Mouse (Mus musculus) hindbrain, embryonic 10.5 days (tissue): ENCODE measurements around the gene Dcx. TPM values are rescaled to one million over a fixed set of nuclear protein-coding genes. Genes with fewer than 3 reads are reported as not detected.

Experiments
- DNase-seq: peaks from one replicate; pipeline ENCODE4 v3.0.0-alpha.2; 2017; ENCODE audit warnings: low spot score
- H3K27ac ChIP-seq: fragments of 300-500 bp; sonication (generic); 2 replicates; pipeline ENCODE4 v1.5.1; 2016; ENCODE audit warnings: mild to moderate bottlenecking, moderate library complexity
- H3K27me3 ChIP-seq: fragments of 300-500 bp; sonication (generic); 2 replicates; pipeline ENCODE4 v1.6.1; 2016; ENCODE audit warnings: mild to moderate bottlenecking; ENCODE audit not compliant: poor library complexity, insufficient read depth, severe bottlenecking
- H3K36me3 ChIP-seq: fragments of 300-500 bp; sonication (generic); 2 replicates; pipeline ENCODE4 v1.6.1; 2016; ENCODE audit warnings: mild to moderate bottlenecking, moderate library complexity
- H3K4me1 ChIP-seq: fragments of 300-500 bp; sonication (generic); replicated peaks from 2 replicates; pipeline ENCODE4 v1.6.1; 2016; ENCODE audit warnings: mild to moderate bottlenecking
- H3K4me3 ChIP-seq: fragments of 300-500 bp; sonication (generic); 2 replicates; pipeline ENCODE4 v1.5.1; 2016; ENCODE audit warnings: mild to moderate bottlenecking, moderate library complexity
- H3K9me3 ChIP-seq: fragments of 300-500 bp; sonication (generic); 2 replicates; pipeline ENCODE4 v1.6.1; 2016; ENCODE audit warnings: mild to moderate bottlenecking, moderate library complexity
- WGBS: fragments of 180-500 bp; shearing (Covaris S2); methylation state at CpG from one replicate; pipeline ENCODE4 v1.1.7; 2016; 5-methylcytosine and 5-hydroxymethylcytosine counted together
- polyA plus RNA-seq: library from polyadenylated mRNA; unstranded; fragments of >200 nt; fragmentation: Nextera tagmentation; extraction: Ambion mirVana; gene quantifications from 2 replicates; pipeline ENCODE4 v1.2.1, GENCODE M21; 2016

Dcx gene
- 39.7 and 94.6 TPM in 2 replicates for polyA plus RNA-seq

GRCm38 (mm10) chrX:143932958-143933357, at the start of gene Dcx:
Dcx (minus strand) TSS chrX:143933311.
- peaks cover 10% of the 10 kb centered on the region; the same call in 1 of the 2 replicates for H3K27me3 ChIP-seq
- no peaks in the 10 kb centered on the region for H3K36me3 ChIP-seq
- WGBS = 43% methylated on average over 8 of the region's 8 CpGs
- H3K4me1 ChIP-seq = no peaks in the 10 kb centered on the region
- peak within 1 kb of the TSS; percentile 81 for H3K27ac ChIP-seq
- peak; percentile 2 for DNase-seq
- no peaks in the 10 kb centered on the region for H3K9me3 ChIP-seq
- H3K4me3 ChIP-seq = peak within 1 kb of the TSS; percentile 42

DNA sequence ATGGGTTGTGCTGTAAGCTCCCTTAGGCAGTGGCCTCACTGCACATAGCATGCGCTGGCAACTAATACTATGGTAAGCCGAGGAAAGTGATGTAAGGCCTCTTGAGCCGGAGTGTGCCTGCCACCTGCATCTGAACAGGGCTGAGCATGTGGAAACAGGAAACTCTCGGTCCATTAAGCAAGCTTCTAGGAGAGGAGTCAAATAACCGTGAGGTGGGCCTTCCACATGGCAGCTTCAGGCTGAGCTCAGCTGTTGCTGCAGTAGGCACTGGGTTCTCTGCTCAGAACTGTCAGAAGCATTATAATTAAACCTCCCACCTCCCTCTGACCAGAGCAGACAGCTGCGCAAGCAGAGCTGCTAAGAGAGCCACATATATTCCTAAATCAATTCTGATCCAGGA, 33.1 kb upstream of the Dcx start:
- H3K27ac ChIP-seq = no peak overlapping the region
- H3K9me3 ChIP-seq = no peaks in the 10 kb centered on the region
- WGBS = 69% methylated on average over 6 of the region's 6 CpGs
- no peak for DNase-seq
- H3K27me3 ChIP-seq = no peaks in the 10 kb centered on the region
- no peaks in the 10 kb centered on the region for H3K36me3 ChIP-seq
- H3K4me3 ChIP-seq = no peak overlapping the region
- H3K4me1 ChIP-seq = no peaks in the 10 kb centered on the region

DNA sequence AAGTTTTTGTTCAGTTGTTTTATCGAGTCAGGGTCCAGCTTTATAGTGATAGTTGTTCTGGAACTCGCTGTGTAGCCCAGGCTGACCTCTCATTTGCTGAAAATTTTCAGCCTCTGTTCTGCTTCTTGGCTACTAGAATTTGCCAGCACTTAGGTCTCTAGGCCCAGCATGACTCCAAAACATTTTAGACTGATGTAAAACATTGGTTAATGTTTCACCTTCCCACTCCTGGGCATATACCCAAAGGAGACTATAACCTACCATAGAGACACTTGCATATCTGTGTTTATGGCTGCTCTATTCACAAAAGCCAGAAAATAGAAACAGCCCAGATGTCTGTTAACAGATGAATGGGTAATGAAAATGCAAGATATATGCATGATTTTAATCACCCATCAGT, 560 bp upstream of the Dcx start:
- Histone ChIP-seq H3K4me1 (no peaks in the 10 kb centered on the region), H3K9me3 (no peaks in the 10 kb centered on the region), H3K4me3 (no peak overlapping the region), H3K27me3 (peaks cover 10% of the 10 kb centered on the region; the same call in 1 of the 2 replicates), H3K36me3 (no peaks in the 10 kb centered on the region), H3K27ac (no peak overlapping the region)
- DNase-seq = no peak
- WGBS = 84% methylated on average over 2 of the region's 2 CpGs

DNA sequence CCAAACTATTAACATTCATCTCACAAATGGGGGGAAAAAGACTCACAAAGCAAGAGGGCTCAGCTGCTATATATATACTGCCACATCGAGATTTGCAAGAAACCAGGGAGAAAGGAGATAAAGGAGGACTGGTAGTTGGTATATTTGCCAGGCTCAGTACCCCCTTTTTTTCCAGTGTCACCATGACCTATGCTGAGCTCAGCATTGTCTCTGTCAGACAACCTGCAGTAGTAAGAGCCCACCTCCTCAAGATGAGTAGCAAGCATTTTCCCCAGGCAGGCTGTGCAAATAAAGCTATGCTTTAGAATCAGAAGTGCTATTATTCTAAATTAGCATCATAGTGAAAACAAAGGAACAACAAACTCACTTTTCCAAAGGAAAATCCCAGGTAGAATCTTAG, 581 bp downstream of the Dcx start:
- Histone ChIP-seq H3K9me3 (no peaks in the 10 kb centered on the region), H3K36me3 (no peaks in the 10 kb centered on the region), H3K27me3 (peaks cover 10% of the 10 kb centered on the region; the same call in 1 of the 2 replicates), H3K4me1 (no peaks in the 10 kb centered on the region), H3K27ac (peak overlapping the region; percentile 81), H3K4me3 (peak overlapping the region; percentile 42)
- WGBS = 46% methylated on average over 1 of the region's 1 CpGs
- DNase-seq = no peak

GRCm38 (mm10) chrX:143931400-143932185, 1.5 kb downstream of the Dcx start:
- peak overlapping the region; percentile 81 for H3K27ac ChIP-seq
- H3K4me3 ChIP-seq = peak overlapping the region; percentile 42
- H3K27me3 ChIP-seq = peaks cover 14% of the 10 kb centered on the region; the same call in 1 of the 2 replicates
- peak; percentile 3 for DNase-seq
- H3K36me3 ChIP-seq = no peaks in the 10 kb centered on the region
- H3K9me3 ChIP-seq = no peaks in the 10 kb centered on the region
- WGBS = 48% methylated on average over 6 of the region's 6 CpGs
- no peaks in the 10 kb centered on the region for H3K4me1 ChIP-seq

GRCm38 (mm10) chrX:143922070-143922469, 11.0 kb downstream of the Dcx start:
- no peak overlapping the region for H3K27ac ChIP-seq
- H3K27me3 ChIP-seq = peaks cover 10% of the 10 kb centered on the region
- H3K4me1 ChIP-seq = no peaks in the 10 kb centered on the region
- H3K4me3 ChIP-seq = no peak overlapping the region
- 90% methylated on average over 5 of the region's 5 CpGs for WGBS
- DNase-seq = no peak
- H3K9me3 ChIP-seq = no peaks in the 10 kb centered on the region
- H3K36me3 ChIP-seq = peaks cover 3% of the 10 kb centered on the region; the same call in 1 of the 2 replicates

GRCm38 (mm10) chrX:143906699-143907471, 26.2 kb downstream of the Dcx start:
- WGBS = 43% methylated on average over 3 of the region's 3 CpGs
- peak overlapping the region; percentile 66 for H3K27ac ChIP-seq

DNA sequence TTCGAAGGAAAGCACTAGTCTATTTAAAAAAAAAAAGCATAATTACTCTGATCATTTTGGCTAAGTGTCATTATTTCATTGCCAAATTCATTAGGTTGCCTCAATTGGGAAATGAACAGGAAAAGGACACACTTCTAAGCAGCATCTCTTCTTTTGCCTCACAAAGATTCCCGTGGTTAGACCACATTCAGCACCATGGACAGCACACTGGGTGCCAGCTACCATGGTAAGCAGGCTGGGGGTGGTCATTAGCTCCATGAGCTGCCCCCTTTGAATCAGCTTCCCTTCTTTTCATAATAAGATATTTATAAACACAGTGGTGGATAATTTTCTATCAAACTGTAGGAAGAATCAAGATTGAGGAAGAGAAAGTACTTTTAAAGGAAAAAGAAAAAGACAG, 28.4 kb downstream of the Dcx start:
- WGBS = 42% methylated on average over 2 of the region's 2 CpGs
- H3K27ac ChIP-seq = no peak overlapping the region
- peaks cover 14% of the 10 kb centered on the region; the same call in 1 of the 2 replicates for H3K4me1 ChIP-seq
- no peaks in the 10 kb centered on the region for H3K36me3 ChIP-seq
- peaks cover 8% of the 10 kb centered on the region; the same call in 1 of the 2 replicates for H3K27me3 ChIP-seq
- peak; percentile 31 for DNase-seq
- H3K4me3 ChIP-seq = no peak overlapping the region
- no peaks in the 10 kb centered on the region for H3K9me3 ChIP-seq

More at GRCm38 (mm10) chrX:143906699-143907471, 26.2 kb downstream of the Dcx start:
- DNase-seq = peak; percentile 63
- Histone ChIP-seq H3K4me3 (no peak overlapping the region), H3K9me3 (no peaks in the 10 kb centered on the region), H3K36me3 (no peaks in the 10 kb centered on the region), H3K27me3 (peaks cover 24% of the 10 kb centered on the region), H3K4me1 (peaks cover 14% of the 10 kb centered on the region; the same call in 1 of the 2 replicates)

DNA sequence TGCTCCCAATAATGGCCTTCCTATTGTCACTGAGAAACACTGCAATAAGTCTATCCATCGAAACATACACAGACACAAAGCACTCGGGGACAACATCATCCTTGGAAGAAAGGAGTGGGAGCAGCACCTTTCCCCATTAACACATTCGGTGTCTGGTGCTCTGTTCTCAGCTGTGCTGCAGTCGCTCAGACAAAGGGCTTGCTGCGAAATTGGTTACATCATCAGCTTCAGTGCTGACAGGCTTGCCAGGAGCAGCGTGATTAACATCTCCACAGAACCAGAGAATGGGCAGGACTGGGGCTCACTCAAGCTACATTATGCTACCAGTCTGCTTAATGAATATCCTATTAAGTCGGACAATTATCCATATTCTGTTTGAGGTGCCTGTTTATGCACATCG, 30.8 kb downstream of the Dcx start:
- peaks cover 11% of the 10 kb centered on the region for H3K27me3 ChIP-seq

DNA sequence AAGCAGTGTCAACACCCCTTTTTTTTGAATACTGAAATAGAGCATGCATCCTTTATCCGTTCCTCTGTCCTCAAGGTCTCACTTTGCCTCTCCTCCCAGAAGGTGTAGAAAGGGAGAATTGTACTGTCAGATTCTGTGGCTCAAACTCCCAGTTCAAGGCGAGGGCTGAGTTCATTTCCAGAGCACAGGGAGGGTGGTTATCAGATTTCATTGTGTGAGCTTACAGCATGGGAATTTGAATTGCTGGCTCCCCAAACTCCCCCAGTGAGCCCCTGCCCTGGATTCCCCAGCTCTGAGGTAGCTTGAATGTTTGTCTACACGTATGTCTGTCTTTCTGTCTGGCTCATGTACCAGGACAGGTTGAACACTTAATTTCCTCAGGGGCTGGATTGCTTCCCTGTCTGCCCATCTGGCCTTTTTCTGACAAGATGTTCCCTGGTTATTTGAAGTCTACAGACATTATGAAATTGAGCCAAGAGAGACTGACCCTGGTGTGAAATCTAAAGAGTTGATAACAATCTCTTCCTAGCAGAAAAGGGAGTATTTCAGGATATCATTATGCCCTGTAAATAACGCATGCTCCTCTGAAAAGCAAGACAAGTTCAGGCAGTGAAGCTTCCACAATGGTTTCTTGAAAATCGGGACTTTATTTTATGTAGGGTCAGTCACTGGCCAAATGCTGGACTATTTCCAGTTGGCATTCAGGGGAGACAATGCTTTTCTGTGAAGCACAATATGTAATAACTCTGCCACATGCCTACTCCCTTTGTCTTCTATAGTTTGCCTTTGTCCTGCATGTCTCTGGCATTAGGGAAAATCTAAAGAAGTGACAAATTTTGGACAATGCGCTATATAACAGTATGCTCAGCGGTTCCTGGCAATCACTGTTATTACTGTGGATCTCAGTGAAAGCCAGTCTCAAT, 35.5 kb downstream of the Dcx start:
- H3K27ac ChIP-seq = peak overlapping the region; percentile 40; the same call in 1 of the 2 replicates
- H3K36me3 ChIP-seq = no peaks in the 10 kb centered on the region
- 74% methylated on average over 7 of the region's 7 CpGs for WGBS
- DNase-seq = no peak
- H3K4me3 ChIP-seq = no peak overlapping the region
- H3K27me3 ChIP-seq = peaks cover 13% of the 10 kb centered on the region
- H3K9me3 ChIP-seq = no peaks in the 10 kb centered on the region
- H3K4me1 ChIP-seq = 0 out of 2 replicates have a peak, but pooled peaks cover 2% of the 10 kb centered on the region

More for the DNA sequence above, 30.8 kb downstream of the Dcx start:
- DNase-seq = peak; percentile 25
- Histone ChIP-seq H3K4me1 (peaks cover 15% of the 10 kb centered on the region; the same call in 1 of the 2 replicates), H3K9me3 (no peaks in the 10 kb centered on the region), H3K27ac (peak overlapping the region; percentile 71), H3K4me3 (no peak overlapping the region), H3K36me3 (no peaks in the 10 kb centered on the region)
- WGBS = 43% methylated on average over 8 of the region's 8 CpGs

DNA sequence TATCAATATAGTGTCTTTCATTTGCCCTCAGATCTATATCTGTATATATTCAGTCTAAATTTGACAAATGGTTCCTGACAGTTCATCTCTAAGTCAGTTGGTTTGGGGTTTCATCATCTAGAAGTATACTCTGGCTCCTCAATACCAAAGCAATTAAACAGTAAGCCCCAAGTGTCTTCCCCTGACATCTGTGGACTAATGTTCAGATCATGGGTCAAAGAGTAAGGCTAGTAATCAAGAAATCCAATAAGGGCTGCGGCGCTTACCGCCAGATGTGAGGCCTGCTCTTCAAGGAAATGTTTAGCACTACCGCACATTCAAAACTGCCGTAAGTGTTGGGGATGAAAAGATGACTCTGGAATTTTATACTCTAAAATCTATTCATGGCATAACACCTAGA, 36.2 kb downstream of the Dcx start:
- Histone ChIP-seq H3K4me1 (0 out of 2 replicates have a peak, but pooled peaks cover 2% of the 10 kb centered on the region), H3K27ac (no peak overlapping the region), H3K27me3 (peaks cover 13% of the 10 kb centered on the region), H3K36me3 (no peaks in the 10 kb centered on the region), H3K4me3 (no peak overlapping the region), H3K9me3 (no peaks in the 10 kb centered on the region)
- DNase-seq = no peak
- 88% methylated on average over 5 of the region's 5 CpGs for WGBS

DNA sequence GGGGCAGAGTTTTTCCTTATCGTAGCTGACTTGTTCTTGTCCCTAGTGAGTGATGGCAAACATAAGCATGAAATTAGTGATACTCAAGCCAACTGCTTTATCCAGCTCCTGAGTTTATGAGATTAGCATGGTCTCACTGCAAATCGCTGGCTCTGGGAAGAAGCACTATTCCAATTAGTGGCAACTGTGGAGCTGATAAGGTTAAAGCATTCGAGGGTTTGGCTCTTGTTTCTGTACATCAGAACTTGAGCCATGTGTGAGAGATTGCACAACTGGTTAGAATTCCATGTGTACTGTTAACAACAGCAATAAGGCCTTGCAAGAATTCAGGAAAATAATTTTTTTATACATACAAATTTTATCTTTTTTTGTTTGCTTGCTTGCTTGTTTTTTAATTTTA, 39.9 kb downstream of the Dcx start:
- Histone ChIP-seq H3K4me1 (0 out of 2 replicates have a peak, but pooled peaks cover 2% of the 10 kb centered on the region), H3K9me3 (no peaks in the 10 kb centered on the region), H3K27ac (no peak overlapping the region), H3K27me3 (peaks cover 21% of the 10 kb centered on the region), H3K4me3 (no peak overlapping the region), H3K36me3 (no peaks in the 10 kb centered on the region)
- WGBS = 78% methylated on average over 3 of the region's 3 CpGs
- no peak for DNase-seq
